Mouse (Mus musculus) adrenal gland, adult 18-20 months (tissue): ENCODE data around the gene Zfp507. TPM values are rescaled to one million over a fixed set of nuclear protein-coding genes. Genes with fewer than 3 reads are reported as not detected.

Source experiments
- DNase-seq, 2 experiments: peaks; one replicate each; pipeline ENCODE4 v3.0.0; 2021 to 2022; ENCODE audit warnings: low spot score in 2 of 2
- total RNA-seq, 2 experiments: library from RNA; stranded (reverse); gene quantifications; 1 replicate in 1 of 2; 2 replicates in 1 of 2; pipeline ENCODE4 v1.2.3; 2021

Zfp507 gene
- total RNA-seq, 2 experiments from 2014 or later = 23.5 to 26.6 TPM

DNA sequence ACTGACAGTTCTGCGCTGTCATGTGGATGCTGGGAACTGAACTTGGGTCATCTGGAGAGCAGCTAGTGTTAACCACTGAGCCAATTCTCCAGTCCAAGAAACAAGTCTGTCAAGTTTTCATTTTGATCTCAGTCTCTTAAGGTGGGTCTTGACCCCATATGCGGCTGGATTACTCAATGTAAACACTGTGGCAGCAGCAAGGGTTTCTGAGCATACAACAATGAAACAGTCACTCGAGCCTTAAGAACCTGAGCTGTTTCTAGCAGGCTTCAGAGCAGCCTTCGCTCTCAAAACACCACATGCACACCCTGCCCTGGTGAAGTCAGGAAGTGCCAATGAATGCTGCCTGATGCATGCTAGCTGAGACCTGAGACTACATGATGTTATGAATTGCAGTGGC is 17.2 kb downstream of the Zfp507 start:
- no peak for DNase-seq

DNA sequence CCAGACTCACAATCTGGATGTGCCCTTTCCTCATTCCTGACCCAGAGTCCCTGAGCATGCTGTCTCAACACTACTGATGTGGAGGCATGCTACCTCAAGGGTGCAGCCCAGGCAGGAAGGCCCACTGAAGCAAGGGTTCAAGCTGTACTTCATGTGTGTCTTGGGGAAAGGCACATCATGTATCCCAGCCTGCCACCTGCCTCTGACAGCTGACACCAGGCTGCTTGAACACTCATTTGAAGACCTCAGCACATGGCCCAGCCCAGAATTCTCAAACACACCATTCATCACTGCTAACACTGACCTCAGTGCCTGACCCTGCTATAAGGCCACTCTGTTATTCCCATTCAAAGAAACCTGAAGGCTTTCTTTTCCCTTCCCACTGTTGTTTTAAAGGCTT is 20.6 kb downstream of the Zfp507 start:
- DNase-seq = no peak

GRCm38 (mm10) chr7:35774127-35774526 is 28.7 kb downstream of the Zfp507 start:
- no peak for DNase-seq

- no peak for DNase-seq
These were observed 30.5 kb downstream of the Zfp507 start for GRCm38 (mm10) chr7:35772347-35772746.

DNA sequence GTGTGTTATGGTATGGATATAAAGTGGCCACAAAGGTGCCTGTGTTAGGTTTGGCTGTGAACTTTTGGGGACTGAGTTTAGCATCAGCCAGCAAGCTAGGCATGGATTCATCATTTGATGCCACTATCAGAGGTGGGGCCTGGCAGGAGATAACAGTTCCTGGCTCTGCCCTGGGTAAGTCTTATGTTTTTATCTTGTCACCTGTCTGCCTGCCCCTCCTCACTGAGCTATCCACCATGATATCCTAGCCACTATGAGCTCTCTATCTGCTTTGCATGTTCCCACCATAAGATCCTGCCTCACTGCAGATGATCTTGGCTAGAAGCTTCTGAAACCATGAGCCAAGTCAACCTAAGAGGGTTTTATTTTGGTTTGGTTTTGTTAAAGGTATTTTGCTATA is 31.7 kb downstream of the Zfp507 start:
- DNase-seq = no peak

DNA sequence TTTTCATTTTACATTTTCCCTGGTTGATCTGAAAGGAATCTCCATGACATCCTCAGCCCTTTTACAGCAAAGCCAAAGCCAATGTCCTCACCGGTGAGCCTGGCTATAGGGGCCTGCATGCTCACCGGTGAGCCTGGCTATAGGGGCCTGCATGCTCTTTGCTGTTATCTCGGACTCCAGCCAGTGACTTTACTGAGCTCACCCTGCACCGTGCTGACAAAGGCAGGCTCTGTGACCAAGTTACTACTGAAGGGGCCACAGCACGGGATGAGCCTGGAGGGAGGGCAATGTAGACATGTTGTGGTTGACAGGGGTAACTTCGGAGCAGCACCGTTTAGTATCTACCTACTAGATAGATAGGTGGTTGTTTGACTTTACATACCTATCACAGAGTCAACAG is 32.7 kb downstream of the Zfp507 start:
- no peak for DNase-seq

DNA sequence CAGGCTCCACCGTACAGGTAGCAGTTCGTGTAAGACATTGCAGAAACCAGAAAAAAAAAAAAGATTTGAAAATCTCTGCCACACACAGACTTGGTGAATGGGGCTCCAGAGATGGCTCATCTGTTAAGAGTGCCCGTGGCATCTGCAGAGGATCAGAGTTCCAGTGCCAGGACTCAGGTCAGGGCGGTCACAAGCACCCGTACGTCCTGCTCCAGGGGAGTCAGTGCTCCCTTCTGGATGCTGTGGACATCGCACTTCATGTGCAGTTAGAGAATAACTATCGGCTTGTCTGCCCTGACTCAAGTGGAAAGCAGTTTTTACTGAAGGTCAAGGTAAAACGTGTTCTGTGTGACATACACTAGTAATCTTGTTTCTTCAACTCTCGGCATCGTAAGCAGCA is 38.3 kb downstream of the Zfp507 start:
- no peak for DNase-seq

DNA sequence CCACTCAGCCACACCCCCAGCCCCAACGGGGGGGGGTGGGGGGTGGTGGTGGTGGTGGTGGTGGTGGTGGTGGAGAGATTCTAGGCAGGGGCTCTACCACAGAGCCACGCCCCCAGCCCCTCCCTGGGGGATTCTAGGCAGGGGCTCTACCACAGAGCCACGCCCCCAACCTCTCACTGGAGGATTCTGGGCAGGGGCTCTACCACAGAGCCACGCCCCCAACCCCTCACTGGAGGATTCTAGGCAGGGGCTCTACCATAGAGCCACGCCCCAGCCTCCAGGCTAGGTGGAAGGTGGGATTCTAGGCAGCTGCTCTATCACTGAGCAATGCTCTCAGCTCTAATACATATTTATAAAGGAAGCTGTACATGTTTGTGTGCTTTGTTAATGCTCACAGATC is 41.0 kb downstream of the Zfp507 start:
- no peak for DNase-seq

GRCm38 (mm10) chr7:35759602-35760001 is 43.2 kb downstream of the Zfp507 start:
- DNase-seq = no peak

DNA sequence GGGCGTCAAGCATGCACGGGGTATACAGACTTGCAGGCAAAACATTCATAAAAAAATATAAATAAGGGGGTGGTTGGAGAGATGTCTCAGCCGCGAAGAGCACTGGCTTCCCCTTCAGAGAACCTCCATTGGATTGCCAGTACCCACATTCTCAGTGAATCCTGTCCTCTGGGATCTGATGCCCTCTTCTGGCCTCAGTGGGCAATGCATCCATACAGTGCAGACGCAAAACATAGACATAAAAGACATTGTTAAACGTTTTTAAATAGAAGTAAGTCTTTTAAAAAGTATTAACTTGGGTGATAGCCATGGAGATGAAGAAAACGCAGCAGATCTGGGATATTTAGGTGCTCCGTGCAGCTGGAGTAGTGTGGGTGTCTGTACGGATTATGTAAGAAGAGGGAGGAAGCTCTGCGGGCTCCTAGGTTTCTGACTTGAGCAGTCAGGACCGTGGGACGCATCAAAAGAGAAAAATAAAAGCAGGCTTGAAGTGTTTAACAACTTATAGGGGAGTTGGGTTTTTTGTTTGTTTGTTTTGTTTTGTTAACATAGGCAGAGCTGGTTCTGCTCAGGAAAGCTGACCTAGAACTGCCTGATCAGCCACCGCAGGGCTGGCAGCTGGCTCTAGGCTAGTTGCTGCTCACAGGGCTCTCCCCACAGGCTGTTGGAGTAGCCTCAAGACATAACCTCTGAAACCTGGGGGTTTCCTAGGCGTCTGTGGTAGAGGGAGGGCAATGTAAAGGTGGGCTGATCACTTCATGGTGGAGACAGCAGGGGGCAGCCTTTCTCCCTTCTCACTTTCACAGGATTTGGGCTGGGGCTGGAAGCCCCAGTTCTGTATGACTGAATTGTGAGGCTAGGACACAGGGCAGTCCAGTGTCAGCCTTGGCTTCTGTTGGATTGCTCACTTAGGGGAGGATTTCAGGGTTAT is 46.0 kb downstream of the Zfp507 start:
- no peak for DNase-seq

GRCm38 (mm10) chr7:35754886-35755168 is 48.0 kb downstream of the Zfp507 start:
- DNase-seq = no peak

GRCm38 (mm10) chr7:35754033-35754885 is 48.5 kb downstream of the Zfp507 start, which contains the start of gene Dpy19l3:
Dpy19l3 (minus strand) TSS chr7:35754454.
- DNase-seq = peak; percentile 92 to 94

- DNase-seq = no peak
These were observed 49.3 kb downstream of the Zfp507 start for GRCm38 (mm10) chr7:35753319-35754032.

GRCm38 (mm10) chr7:35750873-35751272 is 51.9 kb downstream of the Zfp507 start:
- DNase-seq = no peak

GRCm38 (mm10) chr7:35747397-35747964 is 55.3 kb downstream of the Zfp507 start:
- no peak for DNase-seq

- DNase-seq = no peak
These were observed 56.0 kb downstream of the Zfp507 start for GRCm38 (mm10) chr7:35746686-35747396.

DNA sequence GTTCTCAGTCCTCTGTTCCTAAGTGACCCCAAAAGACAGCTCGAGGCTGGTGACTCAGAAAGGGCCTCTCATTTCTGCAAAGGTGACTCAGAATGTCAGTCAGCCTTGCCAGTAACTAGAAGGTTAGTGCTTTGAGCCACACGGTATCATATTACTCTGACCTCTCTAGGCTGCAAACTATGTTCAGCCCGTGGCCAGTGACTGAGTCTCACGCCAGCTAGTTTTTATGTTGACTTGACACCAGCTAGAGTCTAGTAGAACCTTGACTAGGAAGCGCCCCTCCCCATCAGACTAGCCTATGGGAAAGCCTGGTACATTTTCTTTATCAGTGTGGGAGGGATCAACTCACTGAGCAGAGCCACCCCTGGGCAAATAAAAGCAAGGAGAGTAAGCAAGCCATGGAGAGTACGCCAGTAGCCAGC is 57.5 kb downstream of the Zfp507 start:
- DNase-seq = peak in 1 of 2 experiments; percentile 18

DNA sequence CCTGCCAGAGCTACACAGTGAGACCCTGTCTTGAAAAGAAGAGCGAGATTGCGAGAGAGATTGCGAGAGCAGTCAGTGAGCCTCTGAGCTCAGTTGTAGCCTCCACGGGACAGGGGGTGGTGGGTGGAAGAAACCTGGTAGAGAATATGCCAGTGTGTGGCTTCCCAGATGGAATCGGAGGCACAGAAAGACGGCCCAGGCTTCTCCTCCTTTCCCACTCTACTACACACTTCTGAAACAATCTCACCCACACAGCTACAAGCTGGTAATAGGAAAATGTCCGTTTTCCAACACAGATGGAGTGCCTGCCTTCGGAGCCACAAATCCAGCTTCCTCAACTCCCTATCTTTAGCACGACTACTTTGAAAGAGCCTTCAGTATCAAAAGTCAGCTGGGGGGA is 58.0 kb downstream of the Zfp507 start:
- no peak for DNase-seq

- DNase-seq = no peak
These were observed 60.5 kb downstream of the Zfp507 start for GRCm38 (mm10) chr7:35742310-35742709.

- DNase-seq = no peak
These were observed 60.9 kb downstream of the Zfp507 start for GRCm38 (mm10) chr7:35741858-35742257.
